Mouse (Mus musculus): ENCODE data around the gene Dock7.
A peak's percentile ranks its signal among the peaks of the same experiment; 100 is the strongest.
"Not testable (repeated sequence)": the region's sequence is repeated elsewhere in the genome, so short reads cannot be mapped to it uniquely, and the experiment has no call there.

Dock7 gene

DNA sequence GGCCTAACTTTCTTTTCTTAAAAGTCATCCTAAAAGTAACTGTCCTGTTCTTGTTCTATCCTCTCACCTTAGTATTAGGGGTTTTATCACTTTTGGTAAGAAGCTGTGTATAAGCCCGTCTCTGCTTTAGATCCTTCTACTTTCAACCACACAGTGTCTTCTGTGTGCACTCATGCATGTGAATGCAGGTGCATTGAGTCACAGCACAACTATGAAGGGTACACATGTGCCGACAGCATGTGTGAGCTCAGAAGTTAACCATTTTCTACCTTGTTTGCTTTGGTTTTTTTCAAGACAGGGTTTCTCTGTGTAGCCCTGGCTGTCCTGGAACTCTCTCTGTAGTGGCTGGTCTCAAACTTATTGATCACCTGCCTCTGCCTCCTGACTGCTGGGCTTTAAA, 114.4 kb downstream of the Dock7 start:
- no peak for DNase-seq (ENCODE audit: low spot score)

DNA sequence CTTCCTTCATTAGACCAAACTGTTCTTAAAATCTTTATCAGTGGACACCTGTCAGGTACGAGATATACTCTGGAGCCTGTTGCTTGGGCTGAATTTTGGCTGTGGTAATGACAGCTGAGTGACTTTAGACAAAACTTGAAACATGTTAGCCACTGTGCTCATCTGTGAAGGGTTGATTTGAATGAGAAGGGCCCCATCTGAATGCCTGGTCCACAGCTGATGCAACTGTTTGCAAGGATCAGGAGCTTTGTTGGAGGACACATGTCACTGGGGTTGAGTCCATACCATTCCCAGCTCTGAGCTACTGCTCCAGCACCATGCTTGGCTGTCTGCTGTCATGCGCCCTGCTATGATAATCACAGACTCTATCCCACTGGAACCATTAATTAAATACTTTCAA, 115.1 kb downstream of the Dock7 start:
- no peak for DNase-seq (ENCODE audit: low spot score)

DNA sequence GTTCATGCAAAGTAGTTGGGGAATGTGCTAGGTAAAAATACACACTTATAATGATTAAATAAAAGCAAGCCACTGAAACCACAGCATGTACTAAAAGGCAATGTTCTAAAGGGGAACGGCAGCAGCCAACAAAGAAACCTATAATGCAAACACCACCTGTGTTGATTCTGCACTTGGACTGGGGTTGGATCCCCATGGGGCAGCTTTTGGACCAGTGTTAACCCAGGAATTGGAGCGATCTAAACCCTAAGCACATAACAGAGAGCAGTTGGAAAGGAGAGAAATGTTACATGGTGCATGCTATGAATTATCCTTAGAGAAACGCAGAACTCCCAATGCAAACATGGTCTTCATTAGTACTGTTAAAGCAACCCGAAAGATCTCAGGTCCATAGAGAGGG, 127.2 kb downstream of the Dock7 start:
- no peak for DNase-seq (ENCODE audit: low spot score)

DNA sequence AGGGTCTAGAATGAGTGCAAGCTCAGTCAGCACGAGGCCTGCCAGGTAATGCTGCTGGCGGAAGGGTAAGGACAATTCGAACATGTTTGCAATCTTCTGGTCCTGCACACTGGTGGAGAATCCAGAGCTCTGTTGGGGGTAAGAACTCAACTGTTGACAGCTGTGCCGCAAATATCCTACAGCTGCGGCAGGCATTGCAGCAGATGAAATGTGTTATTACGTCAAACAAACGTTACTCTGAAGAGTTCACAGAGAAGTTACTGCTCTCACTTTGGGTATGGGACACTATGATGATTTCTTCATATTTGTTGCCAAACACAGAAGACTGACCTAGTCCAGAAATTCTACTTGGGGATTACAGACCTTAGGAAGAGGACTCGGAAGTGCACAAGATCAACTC, 136.0 kb downstream of the Dock7 start:
- DNase-seq (ENCODE audit: low spot score): no peak

DNA sequence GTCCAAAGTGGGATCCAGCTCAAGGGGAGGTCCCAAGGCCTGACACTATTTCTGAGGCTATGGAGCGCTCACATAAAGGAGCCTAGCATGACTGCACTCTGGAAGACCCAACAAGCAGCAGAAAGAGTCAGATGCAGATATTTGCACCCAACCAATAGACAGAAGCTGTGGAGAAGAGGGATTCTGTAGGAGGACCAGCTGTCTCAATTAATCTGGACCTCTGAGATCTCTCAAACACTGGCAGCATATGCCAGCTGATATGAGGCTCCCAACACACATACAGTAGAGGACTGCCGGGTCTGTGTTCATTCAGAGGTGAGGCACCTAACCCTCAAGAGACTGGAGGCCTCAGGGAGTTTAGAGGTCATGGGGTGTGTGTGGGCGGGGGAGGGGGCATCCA, 140.7 kb downstream of the Dock7 start:
- DNase-seq (ENCODE audit: low spot score): not testable (repeated sequence)

DNA sequence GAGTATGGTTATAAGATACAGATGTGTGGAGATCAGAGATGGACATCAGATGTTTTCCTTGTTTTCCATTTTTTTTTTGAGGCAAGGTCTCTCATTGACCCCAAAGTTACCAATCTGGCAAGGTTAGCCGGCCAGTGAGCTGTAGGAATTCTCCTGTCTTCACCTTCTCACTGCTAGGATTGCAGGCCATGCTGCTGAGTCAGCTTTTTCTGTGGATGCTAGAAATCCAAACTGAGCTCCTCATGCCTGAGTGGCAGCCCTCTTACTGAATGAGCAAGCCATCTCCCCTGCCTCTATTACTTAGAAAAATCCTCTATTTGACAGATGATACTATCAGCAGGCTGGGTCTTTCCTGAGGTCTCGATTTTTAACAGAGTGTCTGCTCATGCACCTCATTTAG, 142.0 kb downstream of the Dock7 start:
- DNase-seq (ENCODE audit: low spot score): no peak

DNA sequence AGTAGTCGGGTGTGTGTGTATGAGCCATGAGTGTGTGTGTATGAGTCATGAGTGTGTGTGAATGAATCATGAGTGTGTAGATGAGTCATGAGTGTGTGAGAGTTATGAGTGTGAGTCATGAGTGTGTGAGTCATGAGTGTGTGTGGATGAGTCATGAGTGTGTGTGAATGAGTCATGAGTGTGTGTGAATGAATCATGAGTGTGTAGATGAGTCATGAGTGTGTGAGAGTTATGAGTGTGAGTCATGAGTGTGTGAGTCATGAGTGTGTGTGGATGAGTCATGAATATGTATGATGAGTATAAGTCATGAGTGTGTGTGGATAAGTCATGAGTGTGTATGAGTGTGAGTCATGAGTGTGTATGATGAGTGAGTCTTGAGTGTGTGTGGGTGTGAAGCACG, 142.4 kb downstream of the Dock7 start:
- DNase-seq (ENCODE audit: low spot score): not testable (repeated sequence)

DNA sequence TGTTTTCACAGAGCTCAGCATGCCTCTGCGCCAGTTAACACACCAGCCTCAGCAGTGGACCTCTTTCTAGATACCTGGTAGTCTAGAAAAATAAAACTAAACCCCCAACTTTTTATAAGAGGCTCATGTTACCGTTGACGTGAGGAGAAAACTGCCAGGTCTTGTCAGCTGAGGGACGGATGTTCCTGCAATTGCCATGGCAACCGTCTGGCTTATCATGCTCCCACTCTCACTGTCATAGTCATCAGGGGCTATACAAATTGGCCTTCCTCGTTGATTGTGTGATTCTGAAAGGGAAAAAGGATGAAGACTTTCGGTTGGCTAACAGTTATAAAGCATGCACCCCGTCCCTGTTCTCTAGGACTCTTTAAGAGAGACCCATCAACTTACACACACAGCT, 145.0 kb downstream of the Dock7 start:
- DNase-seq (ENCODE audit: low spot score): no peak

DNA sequence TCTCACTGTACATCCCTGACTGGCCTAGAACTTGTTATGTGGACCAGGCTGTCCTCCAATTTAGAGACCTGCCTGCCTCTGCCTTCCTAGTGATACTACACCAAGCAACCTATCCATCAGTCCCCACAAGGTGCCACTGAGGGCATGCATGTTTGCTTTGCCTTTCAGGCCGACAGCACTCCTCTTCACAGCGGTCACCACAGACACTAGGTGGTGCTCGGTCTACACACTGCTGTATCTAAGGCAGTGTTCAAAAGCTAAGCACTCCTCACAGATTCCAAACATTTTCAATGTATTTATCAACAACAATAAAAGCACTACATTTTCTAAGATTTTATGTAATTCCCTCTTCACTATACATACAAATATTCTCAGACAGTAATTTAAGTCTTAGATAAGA, 150.8 kb downstream of the Dock7 start:
- DNase-seq (ENCODE audit: low spot score): no peak

DNA sequence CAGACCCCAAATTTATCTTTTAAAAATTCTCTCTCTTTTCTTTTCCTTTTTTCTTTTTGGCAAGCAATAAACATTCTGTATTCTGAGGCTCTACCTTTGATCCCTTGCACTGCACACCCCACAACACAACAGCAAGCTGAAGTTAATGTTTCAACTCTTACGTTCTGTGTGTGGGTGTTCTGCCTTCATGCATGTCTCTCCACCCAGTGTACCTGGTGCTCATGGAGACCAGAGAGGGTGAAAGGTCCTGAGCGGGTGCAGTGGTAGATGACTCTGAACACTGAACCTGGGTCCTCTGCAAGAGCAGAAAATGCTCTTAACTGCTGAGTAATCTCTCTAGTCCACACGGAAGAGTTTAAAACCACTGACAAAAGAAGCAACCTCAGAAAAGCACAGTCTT, 160.5 kb downstream of the Dock7 start:
- no peak for DNase-seq (ENCODE audit: low spot score)

DNA sequence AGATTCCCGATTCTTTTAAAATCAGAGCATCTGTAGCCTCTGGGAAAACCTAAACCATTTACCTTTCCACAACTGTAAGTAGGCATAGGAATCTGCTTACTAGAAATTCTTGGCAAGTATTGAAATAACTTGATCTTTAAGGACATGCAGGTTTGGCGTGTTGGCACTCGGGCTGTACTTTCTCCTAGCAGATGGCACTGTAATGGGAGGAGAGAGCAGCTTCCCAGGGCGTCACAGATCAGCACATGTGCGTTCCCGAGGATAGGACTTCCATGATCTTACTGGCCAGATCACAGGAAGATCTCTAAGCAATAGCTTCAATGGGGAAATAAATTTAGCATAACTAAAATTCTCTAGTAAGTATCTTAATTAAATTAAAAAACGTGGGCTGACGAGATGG, 164.7 kb downstream of the Dock7 start:
- no peak for DNase-seq (ENCODE audit: low spot score)

DNA sequence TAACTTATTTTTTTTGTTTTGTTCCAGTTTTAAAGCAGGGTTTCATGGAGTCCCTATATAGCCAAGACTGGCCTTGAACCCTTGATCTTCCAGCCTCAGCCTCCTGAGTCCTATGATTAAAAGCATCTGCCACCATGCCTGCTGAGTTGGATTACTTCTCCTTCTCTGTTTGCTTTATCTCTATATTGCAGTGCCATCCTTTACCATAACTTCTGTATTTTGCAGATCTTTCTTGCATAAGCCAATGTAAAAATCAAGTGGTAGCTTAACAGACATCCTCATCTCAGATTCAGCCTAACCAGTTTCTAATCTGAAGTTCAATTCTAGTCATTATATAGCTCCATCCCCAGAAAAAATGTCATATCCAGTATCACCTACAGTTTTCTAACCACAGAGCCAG, 170.2 kb downstream of the Dock7 start:
- DNase-seq (ENCODE audit: low spot score): no peak

DNA sequence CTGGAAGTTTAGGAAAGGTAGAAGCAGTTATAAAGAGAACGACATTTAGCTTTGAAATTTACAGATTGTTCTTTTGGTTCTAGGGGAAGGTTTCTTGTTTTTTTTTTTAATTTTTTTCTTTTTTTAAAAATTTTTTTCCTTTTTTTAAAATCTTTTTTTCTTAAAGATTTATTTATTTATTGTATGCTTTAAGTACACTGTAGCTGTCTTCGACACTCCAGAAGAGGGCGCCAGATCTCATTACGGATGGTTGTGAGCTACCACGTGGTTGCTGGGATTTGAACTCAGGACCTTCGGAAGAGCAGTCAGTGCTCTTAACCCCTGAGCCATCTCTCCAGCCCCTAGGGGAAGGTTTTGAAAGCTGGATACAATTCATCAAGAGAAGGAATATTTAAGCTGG, 182.5 kb downstream of the Dock7 start:
- DNase-seq (ENCODE audit: low spot score): not testable (repeated sequence)

DNA sequence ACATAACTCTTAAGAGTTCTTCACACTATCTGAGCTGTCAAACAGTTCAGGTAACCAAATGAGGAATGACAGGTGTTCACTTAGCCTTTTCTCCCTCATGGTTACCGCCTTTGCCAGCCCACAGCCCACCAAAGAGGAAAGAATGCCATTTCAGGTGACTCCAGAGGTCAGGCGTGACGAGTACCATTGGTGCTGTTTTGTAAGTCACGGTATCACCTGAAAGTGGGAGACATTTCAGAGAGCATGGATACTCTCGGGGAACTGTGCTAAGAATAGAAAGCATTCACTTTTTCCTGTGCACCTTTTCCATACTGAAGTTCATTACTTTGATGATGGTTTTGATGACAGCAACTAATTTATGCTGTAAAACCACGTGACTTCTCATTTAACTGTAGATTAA, 184.7 kb downstream of the Dock7 start:
- no peak for DNase-seq (ENCODE audit: low spot score)

DNA sequence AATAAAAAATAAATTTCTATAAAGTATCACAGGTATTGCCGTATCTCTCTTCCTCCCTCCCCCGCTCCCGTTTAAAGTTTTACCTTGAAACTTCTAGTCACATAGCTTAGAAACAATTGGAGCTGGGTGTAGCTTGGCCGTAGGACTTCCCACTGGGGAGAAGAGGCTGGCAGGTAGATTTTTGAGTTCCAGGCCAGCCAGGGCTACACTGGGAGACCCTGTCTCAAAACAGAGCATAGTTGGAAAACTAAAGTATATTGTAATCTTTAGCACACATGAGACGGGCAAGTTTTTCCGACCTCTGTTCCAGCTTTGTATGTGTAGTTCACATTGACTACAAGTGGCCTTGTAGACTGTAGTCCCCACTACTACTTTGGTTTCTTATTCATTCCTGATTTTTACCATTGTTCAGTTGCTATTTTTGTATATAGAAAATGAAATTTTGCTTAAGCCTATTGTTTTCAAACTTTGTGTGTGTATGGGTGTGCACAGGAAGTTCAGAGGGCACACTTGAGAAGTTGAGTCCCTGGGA, 195.4 kb downstream of the Dock7 start:
- no peak for DNase-seq (ENCODE audit: low spot score)

DNA sequence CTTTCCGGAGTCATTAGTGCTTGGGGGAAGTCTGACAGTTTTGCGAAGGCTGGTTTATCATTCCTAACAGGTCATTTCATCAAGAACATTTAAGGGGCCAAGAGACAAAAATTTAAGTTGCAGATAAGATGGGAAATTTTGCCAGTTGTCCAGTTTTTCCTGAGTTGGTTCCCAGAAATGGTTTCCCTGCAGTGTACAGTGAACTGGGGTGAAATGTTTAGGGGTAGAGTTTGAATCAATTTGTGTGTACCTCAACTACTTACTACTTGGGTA, 195.9 kb downstream of the Dock7 start:
- no peak for DNase-seq (ENCODE audit: low spot score)

DNA sequence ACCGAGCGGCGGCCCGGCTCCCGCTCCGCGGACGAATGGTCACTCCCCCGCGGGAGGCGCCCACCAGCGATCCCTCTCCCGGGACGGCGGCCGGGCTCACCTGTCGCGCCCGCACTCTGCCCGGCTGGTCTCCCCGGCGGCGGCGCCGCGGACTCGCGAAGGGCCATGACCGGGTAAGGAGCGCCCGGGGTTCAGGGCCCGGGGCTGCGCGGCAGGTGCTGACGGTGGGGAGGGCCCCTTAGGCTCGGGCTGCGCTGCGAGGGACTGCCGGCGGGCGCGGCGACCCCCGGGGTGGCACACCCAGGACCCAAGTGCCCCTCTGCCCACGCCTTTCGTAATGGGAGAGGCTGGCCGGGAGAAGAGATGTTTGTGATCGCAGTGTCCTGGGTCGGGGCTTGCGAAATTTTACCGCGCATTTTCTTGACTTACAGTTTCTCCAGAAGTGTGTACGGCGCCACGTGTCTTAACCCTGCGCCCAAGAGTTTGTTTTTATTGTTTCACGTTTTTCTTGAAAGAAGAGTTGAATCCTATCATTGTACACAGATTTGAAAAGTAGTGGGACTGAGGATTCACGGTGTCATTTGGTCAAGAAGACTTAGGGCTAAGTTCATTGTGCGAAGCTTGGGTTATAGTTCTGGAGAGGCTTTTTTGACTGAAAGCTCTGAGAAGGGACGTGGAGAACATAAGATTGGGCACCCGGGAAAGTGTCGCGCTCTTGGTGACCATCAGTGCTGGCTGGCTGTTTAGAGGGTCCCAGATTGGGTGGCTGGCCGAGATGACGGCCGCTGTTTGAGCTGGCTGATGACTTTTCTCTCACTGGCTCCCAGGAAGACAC, 196.4 kb downstream of the Dock7 start:
- DNase-seq (ENCODE audit: low spot score): peak; percentile 19

DNA sequence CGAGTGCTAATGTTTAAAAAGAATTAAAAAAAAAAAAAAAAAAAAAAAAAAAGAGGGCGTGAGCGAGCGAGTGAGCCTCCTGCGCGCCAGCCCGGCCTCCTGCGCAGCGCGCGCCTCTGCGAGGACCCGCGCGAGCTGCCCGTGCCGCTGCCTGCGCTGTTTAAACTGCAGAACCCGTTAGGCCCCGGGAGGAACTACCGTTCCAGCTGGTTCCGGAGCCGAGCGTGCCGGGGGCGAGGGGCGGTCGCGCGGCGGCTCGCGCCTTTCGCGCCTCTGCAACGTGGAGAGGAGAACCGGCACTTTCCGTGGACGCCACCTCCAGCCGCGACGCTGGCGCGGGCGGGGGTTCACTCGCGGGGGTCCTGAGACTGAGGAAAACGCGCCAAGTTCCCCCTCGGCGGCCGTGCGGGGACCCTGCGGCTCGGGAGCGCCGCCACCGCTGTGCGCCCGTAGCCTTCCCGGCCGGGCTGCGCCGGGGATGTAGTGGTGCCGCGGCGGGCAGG, 197.1 kb downstream of the Dock7 start, which contains the start of gene Usp1:
Usp1 (plus strand) TSS at position 243 of the 503 bp plus-strand sequence.
- DNase-seq (ENCODE audit: low spot score): peak; percentile 66

DNA sequence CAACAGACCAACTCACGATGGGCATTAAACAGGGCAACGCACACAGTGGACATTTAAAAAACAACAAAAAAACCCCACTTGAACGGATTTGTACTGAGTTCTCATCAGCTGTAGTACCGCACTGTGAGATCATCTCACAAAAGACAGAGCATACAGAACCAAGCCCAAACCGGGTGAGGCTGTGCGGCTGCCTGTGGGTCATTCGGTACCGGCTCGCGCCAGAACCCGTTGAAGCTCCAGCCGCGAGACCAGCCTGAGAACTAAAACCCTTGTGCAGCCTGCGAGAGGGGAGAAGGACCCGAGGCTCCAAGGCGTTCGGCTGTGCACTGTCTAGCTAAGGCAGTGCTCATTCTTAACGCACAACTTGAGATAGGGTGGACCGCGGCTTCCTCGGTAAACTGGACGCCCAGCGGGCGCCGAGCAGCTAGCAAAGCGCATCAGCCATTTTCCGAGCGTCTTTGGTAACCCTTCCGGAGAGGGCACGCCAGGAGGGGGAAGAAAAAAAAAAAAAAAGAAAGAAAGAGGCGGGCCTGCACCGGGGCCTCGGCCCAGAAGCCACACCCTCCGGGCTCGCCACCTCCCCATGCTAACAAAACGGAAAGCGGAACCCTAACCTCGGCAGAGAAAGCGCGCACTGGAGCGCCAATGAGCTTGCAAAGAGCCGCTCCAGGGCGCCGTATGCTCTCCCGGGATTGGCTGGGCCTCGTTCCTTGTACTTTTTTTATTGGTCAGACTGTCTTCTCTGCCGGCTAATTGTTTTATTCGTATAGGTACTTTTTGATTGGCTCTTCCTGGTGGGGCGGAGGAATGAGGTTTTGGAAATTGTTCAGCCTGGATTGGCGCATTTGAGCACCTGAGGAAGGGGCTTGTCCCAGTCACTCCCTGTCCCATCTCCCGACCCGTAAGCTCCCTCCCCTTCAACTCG, 197.8 kb downstream of the Dock7 start:
- peak; percentile 98 for DNase-seq (ENCODE audit: low spot score)

DNA sequence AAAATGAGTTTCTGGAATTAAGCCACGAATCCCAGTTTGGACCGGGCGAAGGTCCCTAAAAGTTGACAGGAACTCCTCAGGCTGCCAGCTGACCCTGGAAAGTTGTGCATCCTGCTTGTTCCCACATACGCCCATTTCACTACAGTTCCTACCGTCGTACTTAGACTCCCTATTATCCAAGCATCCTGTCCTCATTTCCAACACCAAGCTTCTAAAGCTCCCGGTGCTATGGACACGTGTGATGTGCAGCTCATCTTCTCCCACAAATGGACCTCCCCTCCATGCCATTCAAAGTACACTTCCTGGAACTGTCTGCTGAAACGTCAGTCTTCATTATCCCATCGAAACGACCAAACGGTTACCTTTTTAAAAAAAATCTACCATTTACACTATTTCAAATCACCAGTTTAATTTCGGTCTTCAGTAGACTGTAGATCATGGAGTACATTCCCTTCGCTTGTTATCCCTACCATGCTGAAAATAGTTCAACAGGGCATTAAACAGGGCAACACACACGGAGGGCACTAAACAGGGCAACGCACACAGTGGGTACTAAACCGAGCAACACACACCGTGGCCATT, 198.6 kb downstream of the Dock7 start:
- no peak for DNase-seq (ENCODE audit: low spot score)

DNA sequence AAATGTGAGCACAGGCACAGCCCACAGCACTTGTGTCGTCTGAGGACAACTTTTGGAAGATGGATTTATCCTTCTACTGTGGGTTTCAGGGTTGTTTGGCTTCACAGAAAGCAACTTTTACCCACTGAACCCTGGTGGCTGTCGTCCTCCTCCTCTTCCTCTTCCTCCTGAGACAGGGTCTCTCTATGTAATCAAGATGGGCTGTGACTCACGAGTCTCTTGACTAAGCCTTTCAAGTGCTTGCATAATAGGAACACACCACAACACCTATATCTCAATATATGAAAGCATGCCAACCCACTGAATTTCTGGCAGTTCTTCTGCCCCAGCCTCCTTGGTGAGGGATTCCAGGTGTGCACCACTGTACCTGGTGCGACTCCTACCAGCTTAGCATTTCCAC, 199.8 kb downstream of the Dock7 start:
- no peak for DNase-seq (ENCODE audit: low spot score)

DNA sequence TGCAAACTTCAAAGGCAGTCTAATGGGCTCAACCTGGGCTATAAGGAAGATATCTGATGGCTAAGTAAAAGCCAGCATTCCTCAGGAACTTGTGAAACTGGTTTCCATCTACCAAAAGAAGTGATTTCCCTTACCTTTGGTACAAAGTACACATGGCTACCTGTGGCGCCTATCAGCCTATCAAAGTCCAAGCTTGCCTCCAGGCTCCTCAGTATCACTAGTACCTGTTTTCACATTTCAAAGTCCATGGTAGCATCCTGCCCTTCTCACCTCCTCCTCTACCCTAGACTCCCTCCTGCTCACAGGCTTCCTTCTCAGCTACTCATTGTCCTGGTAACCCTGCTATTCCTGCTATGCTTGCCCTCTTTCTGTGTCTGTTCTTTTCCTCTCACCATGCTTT, 202.5 kb downstream of the Dock7 start:
- no peak for DNase-seq (ENCODE audit: low spot score)

DNA sequence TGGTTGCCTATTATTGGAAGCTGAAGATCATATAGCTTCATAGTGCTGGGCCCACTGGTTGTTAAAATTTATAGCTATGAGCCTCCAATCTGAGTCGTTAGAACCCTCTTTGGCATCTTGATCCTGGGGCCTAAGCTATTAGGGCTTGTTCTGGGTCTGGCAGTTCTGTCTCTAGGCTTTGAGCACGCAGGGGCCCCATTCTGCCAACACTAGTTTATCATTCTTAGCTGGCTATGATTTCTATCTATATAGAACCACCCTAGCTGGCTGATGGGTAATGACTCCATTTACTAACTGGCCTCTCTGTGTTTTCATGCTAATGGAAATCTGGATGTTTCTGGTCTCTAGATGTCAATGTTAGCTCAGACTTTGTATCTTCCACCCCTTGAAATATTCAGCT, 203.0 kb downstream of the Dock7 start:
- no peak for DNase-seq (ENCODE audit: low spot score)
